Mouse (Mus musculus) embryonic fibroblast, embryonic 13.5 days (primary cell): ENCODE measurements around the gene Ankrd44.

ENCODE experiments used
- CTCF ChIP-seq: IDR thresholded peaks from 2 replicates; pipeline ENCODE4 v1.5.1; 2011; ENCODE audit warnings: mild to moderate bottlenecking, control low read depth, low read length, moderate library complexity, borderline replicate concordance; ENCODE audit not compliant: insufficient read depth
- POLR2A ChIP-seq: IDR thresholded peaks from 2 replicates; pipeline ENCODE4 v1.6.1; 2011; ENCODE audit warnings: low read depth, mild to moderate bottlenecking, control low read depth, low read length, moderate library complexity

DNA sequence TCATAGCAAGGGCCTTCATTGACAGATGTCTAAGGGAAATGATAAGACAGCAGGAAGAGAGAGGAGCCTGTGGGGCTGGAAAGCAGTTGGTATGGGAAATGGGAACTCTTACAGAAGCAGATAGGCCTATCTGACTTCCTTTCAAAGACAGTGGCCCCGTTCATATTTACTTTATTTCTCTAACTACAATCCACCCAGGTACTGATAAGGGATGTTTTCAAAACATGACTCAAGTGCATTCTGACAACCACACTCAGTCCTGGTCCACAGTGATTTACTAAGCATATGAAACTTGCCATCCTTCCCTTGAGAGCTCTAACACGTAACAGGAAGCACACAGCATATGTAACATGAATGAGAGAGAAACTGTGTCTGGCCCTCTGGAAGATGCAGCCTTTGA lies 86.1 kb downstream of the Ankrd44 start:
- TF ChIP-seq CTCF (no peak), POLR2A (no peak)
